Mouse (Mus musculus) lung, embryonic 14.5 days (tissue): ENCODE measurements around the gene Morn2. TPM values are rescaled to one million over a fixed set of nuclear protein-coding genes. Genes with fewer than 3 reads are reported as not detected.

Experiments
- ATAC-seq: fragments of 200-750 bp; cut with Nextera tagmentation; 2 replicates; pipeline ENCODE4 v1.8.0; 2017; ENCODE audit warnings: mild to moderate bottlenecking, moderate TSS enrichment, moderate library complexity; ENCODE audit not compliant: insufficient read depth
- DNase-seq: peaks from one replicate; pipeline ENCODE4 v3.0.0-alpha.2; 2015
- H3K27ac ChIP-seq: fragments of 300-500 bp; sonication (generic); 2 replicates; pipeline ENCODE4 v1.5.1; 2014; ENCODE audit warnings: low read depth, mild to moderate bottlenecking, moderate library complexity
- H3K27me3 ChIP-seq: fragments of 300-500 bp; sonication (generic); 2 replicates; pipeline ENCODE4 v1.6.1; 2014; ENCODE audit warnings: low read length, control low read depth; ENCODE audit not compliant: insufficient read depth
- H3K36me3 ChIP-seq: fragments of 300-500 bp; sonication (generic); 2 replicates; pipeline ENCODE4 v1.6.1; 2014; ENCODE audit warnings: control low read depth; ENCODE audit not compliant: insufficient read depth
- H3K4me1 ChIP-seq: fragments of 300-500 bp; sonication (generic); 2 replicates; pipeline ENCODE4 v1.6.1; 2014; ENCODE audit warnings: antibody characterized with exemption, control low read depth; ENCODE audit not compliant: insufficient read depth
- H3K4me2 ChIP-seq: fragments of 300-500 bp; sonication (generic); 2 replicates; pipeline ENCODE4 v1.6.1; 2014; ENCODE audit warnings: mild to moderate bottlenecking
- H3K4me3 ChIP-seq: fragments of 300-500 bp; sonication (generic); 2 replicates; pipeline ENCODE4 v1.5.1; 2014; ENCODE audit warnings: low read depth, low read length
- H3K9ac ChIP-seq: fragments of 300-500 bp; sonication (generic); 2 replicates; pipeline ENCODE4 v1.6.1; 2014
- H3K9me3 ChIP-seq: fragments of 300-500 bp; sonication (generic); 2 replicates; pipeline ENCODE4 v1.6.1; 2016; ENCODE audit warnings: low read depth, low read length, control low read depth
- CTCF ChIP-seq: IDR thresholded peaks from 2 replicates; pipeline ENCODE4 v1.5.1; 2016; ENCODE audit warnings: antibody characterized with exemption, low read depth
- WGBS: fragments of 180-500 bp; shearing (Covaris S2); extraction: QIAGEN DNeasy Blood & Tissue Kit; methylation state at CpG from one replicate; pipeline ENCODE4 v1.1.7; 2014; 5-methylcytosine and 5-hydroxymethylcytosine counted together
- polyA plus RNA-seq: library from polyadenylated mRNA; unstranded; fragments of >200 nt; fragmentation: Nextera tagmentation; extraction: Ambion mirVana; gene quantifications from 2 replicates; pipeline ENCODE4 v1.2.1, GENCODE M21; 2014

The Morn2 gene
- polyA plus RNA-seq, 1 experiment from 2014 or later, result 32.8 TPM

DNA sequence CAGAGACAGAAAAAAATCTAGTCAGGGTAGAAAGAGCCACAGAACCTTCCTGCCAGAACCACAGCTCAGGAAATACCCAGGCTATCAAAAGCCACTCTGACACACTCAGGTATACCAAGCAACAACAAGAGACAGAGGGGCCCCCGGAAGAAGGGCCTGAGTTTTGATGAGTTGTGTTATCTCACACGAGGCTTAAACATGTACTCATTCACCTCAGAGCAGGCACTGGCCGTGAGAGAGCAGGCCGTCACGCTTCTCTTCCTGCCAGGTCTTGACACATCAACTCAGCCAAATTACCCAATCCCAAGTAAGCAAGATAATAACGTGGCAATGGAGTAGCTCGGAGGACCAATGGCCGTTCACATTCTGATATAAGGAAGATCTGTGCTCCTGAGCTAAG lies 33.7 kb downstream of the Morn2 start:
- Histone ChIP-seq H3K27ac (no peak overlapping the region), H3K4me2 (no peak overlapping the region), H3K36me3 (no peaks in the 10 kb centered on the region), H3K4me1 (no peaks in the 10 kb centered on the region), H3K9ac (no peak overlapping the region), H3K9me3 (no peaks in the 10 kb centered on the region), H3K4me3 (no peak overlapping the region), H3K27me3 (no peaks in the 10 kb centered on the region)
- 52% methylated on average over 8 of the region's 8 CpGs for WGBS
- ATAC-seq (no peak), DNase-seq (no peak)
- no peak for TF ChIP-seq CTCF

DNA sequence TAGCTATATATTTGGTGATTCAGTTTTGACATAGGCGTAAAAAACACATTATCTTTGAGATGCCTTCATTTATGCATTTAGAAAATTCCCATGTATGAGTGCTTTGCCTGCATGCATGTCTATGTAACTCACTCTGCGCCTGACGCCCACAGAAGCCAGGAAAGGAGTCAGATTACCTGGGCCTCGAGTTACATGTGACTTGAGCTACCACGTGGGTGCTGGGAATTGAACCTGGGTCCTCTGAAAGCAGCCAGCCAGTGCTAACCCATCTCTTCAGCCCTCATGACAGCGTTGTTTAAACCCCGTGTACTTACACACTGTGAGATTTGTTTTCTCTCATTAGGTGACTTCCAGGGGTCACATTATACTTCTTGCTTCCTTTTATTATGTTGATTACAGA lies 34.5 kb downstream of the Morn2 start:
- Histone ChIP-seq H3K27ac (no peak overlapping the region), H3K9ac (no peak overlapping the region), H3K4me1 (no peaks in the 10 kb centered on the region), H3K27me3 (no peaks in the 10 kb centered on the region), H3K9me3 (no peaks in the 10 kb centered on the region), H3K4me2 (no peak overlapping the region), H3K36me3 (no peaks in the 10 kb centered on the region), H3K4me3 (no peak overlapping the region)
- DNase-seq (no peak), ATAC-seq (no peak)
- WGBS, result 78% methylated on average over 7 of the region's 7 CpGs
- TF ChIP-seq CTCF, result no peak

DNA sequence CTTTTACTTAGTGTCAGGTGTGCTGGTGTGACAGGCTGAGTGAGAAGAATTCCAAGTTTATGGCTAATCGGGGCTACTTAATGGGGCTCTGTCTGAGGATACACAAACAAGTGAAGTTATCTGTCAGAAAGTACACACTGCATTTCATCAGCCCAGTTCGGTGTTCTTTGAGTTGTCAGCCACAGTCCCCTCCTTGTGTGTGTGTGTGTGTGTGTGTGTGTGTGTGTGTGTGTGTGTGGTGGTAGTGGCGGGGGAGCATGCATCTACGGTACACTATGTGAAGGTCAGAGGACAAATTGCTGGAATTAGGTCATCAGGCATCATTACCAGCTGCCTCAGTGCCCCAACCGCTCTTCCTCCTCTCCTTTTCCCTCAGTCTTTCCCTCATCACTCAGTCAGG lies 35.5 kb downstream of the Morn2 start:
- no peak for TF ChIP-seq CTCF
- Histone ChIP-seq H3K27me3 (no peaks in the 10 kb centered on the region), H3K4me1 (no peaks in the 10 kb centered on the region), H3K27ac (no peak overlapping the region), H3K9me3 (no peaks in the 10 kb centered on the region), H3K9ac (no peak overlapping the region), H3K4me2 (no peak overlapping the region), H3K4me3 (no peak overlapping the region), H3K36me3 (no peaks in the 10 kb centered on the region)
- WGBS, result 58% methylated on average over 5 of the region's 5 CpGs
- DNase-seq (no peak), ATAC-seq (no peak)

DNA sequence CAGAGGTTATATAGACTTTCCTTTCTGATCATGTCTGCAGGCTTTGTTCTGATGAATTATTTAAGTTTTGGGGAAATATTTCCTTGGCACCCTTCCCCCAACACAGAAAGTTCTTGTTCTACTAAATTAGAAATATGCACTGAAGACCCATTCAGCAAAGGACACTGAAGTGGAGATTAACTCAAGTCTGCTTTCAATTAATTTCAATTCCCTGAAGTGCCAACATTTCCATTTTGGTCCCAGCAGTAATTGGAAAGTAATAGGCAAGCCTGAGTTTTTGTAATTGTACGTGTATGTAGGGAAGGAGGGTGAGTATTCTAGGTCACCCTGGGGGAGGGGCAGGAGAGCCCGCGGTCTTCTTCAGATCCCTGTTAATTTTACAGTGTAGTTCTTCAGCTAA lies 36.4 kb downstream of the Morn2 start:
- TF ChIP-seq CTCF, result no peak
- Histone ChIP-seq H3K9me3 (no peaks in the 10 kb centered on the region), H3K36me3 (no peaks in the 10 kb centered on the region), H3K4me2 (no peak overlapping the region), H3K9ac (no peak overlapping the region), H3K4me1 (no peaks in the 10 kb centered on the region), H3K27me3 (no peaks in the 10 kb centered on the region), H3K4me3 (no peak overlapping the region), H3K27ac (no peak overlapping the region)
- 78% methylated on average over 3 of the region's 3 CpGs for WGBS
- ATAC-seq (no peak), DNase-seq (no peak)

DNA sequence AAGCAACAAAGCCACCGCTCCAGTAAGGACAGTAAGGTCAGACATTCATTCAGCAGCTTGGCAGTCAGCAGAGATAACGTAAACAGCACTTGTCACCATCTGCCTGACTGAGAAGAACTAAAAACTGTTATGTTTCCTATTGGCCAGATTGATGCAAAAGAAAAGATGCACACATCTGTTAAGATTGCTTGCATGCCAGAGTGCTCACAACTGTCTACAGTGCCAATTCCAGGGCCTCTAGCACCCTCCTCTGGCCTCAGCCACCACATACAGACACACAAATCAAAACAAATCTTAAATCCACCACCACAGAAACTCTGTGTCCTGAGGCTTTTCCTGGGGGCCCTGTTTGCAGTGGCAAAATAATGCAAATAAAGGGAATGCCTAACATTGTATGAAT lies 42.4 kb downstream of the Morn2 start:
- Histone ChIP-seq H3K27ac (no peak overlapping the region), H3K9ac (no peak overlapping the region), H3K4me1 (no peaks in the 10 kb centered on the region), H3K27me3 (no peaks in the 10 kb centered on the region), H3K9me3 (no peaks in the 10 kb centered on the region), H3K36me3 (no peaks in the 10 kb centered on the region), H3K4me3 (no peak overlapping the region), H3K4me2 (no peak overlapping the region)
- WGBS, result 29% methylated on average over 2 of the region's 2 CpGs
- DNase-seq, result peak; percentile 63
- TF ChIP-seq CTCF, result peak; percentile 46
- no peak for ATAC-seq

DNA sequence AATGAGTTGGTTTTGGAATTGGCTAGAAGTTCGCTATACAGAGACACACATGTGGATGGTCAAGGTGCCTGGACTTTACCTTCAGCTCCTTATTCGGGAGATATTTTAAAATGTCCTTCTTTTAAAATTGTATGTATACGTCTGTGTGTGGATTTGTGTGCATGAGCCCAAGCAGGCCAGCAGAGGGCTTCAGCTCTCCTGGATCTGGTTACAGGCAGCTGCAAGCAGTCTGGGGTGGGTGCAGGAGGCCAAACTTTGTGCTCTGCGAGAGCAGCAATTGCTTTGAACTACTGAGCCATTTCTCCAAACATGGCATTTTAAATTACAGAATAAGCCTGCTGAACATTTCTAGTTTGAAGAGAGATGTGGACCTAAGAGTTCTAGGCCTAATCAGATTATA lies 55.3 kb downstream of the Morn2 start:
- Histone ChIP-seq H3K9me3 (no peaks in the 10 kb centered on the region), H3K27ac (no peak overlapping the region), H3K27me3 (no peaks in the 10 kb centered on the region), H3K36me3 (no peaks in the 10 kb centered on the region), H3K4me2 (no peak overlapping the region), H3K4me3 (no peak overlapping the region), H3K9ac (no peak overlapping the region), H3K4me1 (no peaks in the 10 kb centered on the region)
- peak; percentile 43 for DNase-seq
- TF ChIP-seq CTCF, result peak; percentile 49
- WGBS, result 72% methylated on average over 4 of the region's 4 CpGs
- ATAC-seq, result no peak

DNA sequence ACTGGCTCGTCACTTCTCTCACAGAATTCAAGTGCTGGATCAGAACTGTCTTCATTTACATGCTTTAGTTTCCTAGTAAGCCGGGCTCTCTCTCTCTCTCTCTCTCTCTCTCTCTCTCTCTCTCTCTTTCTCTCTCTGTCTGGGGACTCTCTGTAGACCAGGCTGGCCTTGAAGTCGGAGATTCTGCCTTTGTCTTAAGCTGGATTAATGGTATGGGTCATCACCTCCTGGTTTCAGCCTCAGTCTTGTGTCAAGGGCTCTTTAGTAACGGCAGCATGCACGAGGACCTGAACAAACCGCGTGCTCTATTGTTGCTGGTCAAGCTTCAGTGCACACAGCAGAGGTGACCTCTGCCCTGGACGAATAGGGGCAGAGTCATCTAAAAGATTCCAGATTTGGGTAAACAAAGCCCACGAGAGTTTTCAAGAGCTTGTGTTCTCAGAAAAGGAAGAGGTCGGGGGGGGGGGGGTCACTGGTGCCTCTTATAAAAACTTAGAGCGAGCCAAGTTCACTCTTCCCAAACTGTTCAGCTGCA lies 56.7 kb downstream of the Morn2 start:
- Histone ChIP-seq H3K36me3 (no peaks in the 10 kb centered on the region), H3K27me3 (no peaks in the 10 kb centered on the region), H3K27ac (no peak overlapping the region), H3K4me3 (no peak overlapping the region), H3K4me2 (no peak overlapping the region), H3K9ac (no peak overlapping the region), H3K4me1 (no peaks in the 10 kb centered on the region), H3K9me3 (no peaks in the 10 kb centered on the region)
- DNase-seq (no peak), ATAC-seq (no peak)
- 49% methylated on average over 11 of the region's 11 CpGs for WGBS
- TF ChIP-seq CTCF, result no peak

Other genes starting within 250 kb of the Morn2 start
- gene Hnrnpll, start 227.9 kb upstream of the Morn2 start, polyA plus RNA-seq, result 92.3 and 93.1 TPM in 2 replicates
- 15.8 and 19.2 TPM in 2 replicates for gene Galm, start 162.7 kb upstream of the Morn2 start, polyA plus RNA-seq
- gene Srsf7, start 82.9 kb upstream of the Morn2 start, polyA plus RNA-seq, result 732 and 736 TPM in 2 replicates
- 0.07 TPM in 1 of 2 replicates, not detected in the other for gene Ttc39d, start 82.7 kb upstream of the Morn2 start, polyA plus RNA-seq
- 45.5 and 46.7 TPM in 2 replicates for gene Gemin6, start 65.8 kb upstream of the Morn2 start, polyA plus RNA-seq
- 15.2 and 15.4 TPM in 2 replicates for gene Dhx57, start 273 bp downstream of the Morn2 start, polyA plus RNA-seq
- gene Arhgef33, start 17.2 kb downstream of the Morn2 start, polyA plus RNA-seq, result 0.61 and 0.74 TPM in 2 replicates
- 2.1 and 2.4 TPM in 2 replicates for gene Gm10190, start 83.3 kb downstream of the Morn2 start, polyA plus RNA-seq
- gene Sos1, start 190.2 kb downstream of the Morn2 start, polyA plus RNA-seq, result 8.5 and 8.7 TPM in 2 replicates